Mouse (Mus musculus): ENCODE measurements around the gene Acoxl.

DNA sequence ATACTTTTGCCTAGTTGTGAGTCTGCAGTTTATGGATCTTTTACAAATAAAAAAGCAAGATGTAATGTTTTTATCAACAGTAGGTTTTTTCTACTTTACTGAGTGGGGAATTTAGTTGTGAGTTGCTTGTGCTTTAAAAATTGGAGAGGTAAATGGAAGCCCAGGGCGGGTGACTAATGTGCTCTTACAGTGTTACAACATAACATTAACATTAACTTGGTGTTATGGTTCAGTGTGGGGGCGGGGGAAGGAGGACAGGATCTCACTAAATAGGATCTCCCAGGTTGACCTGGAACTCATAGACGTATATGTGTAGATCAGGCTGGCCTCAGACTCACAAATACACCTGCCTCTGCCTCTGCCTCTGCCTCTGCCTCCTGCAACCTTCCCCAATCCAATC lies 306.8 kb downstream of the Acoxl start:
- TF ChIP-seq POLR2A (IDR thresholded peaks at IDR 0.05; ENCODE audit: borderline replicate concordance, insufficient read depth, low read length) (no peak), CTCF (IDR thresholded peaks at IDR 0.05; ENCODE audit: borderline replicate concordance, insufficient read depth, low read depth, low read length) (no peak)
